Mouse (Mus musculus) neural tube, postnatal 0 days (tissue): Measurements from ENCODE around the gene Nucks1. TPM values are rescaled to one million over a fixed set of nuclear protein-coding genes. Genes with fewer than 3 reads are reported as not detected.

Experiments used
- polyA plus RNA-seq: library from polyadenylated mRNA; unstranded; fragments of >200 nt; fragmentation: Nextera tagmentation; extraction: Ambion mirVana; gene quantifications from 2 replicates; pipeline ENCODE4 v1.2.1, GENCODE M21; 2015

Gene Nucks1
- polyA plus RNA-seq: 50.6 and 51.6 TPM in 2 replicates

GRCm38 (mm10) chr1:131910001-131910648, at the start of gene Nucks1:
Gene Nucks1 (plus strand): TSS chr1:131910534.

DNA sequence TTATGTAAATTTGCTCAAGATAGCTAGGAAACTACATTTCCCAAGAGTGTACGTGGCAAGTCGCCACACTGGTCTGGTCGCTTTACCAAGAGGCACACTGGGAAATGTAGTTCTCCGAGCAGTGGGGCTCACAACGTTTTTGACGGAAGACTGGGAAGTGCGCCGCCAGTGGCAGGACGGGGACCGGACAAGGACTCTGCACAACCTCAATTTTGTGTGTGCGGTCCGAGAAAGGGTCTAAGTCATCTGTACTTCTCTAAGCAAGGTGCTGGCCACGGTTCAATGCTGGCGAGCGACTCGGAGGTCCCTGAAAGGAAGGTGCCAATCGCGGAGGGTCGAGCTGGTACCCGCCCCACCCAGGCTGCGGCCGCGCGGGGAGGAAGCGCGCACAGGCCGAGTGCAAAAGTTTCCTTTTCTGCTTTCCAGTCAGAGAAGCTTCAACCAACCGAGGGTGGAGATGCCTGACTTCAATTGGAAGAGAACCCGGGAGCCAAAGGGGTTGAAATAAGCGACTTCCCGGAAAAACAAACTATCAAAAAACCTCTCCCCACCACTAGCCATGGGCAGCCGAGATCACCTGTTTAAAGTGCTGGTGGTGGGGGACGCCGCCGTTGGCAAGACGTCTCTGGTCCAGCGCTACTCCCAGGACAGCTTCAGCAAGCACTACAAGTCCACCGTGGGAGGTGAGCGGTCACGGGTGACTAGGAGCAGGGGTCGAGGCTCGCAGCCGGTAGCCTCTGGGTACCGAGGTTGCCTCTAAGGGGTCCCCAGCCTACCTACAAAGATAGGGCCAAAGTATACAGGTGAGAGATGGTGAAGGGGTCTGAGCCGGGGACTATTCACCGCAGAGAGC, 43.0 kb upstream of the Nucks1 start, which contains the start of gene Rab29:
Gene Rab29 (plus strand): TSS at position 132 of the 853 bp plus-strand sequence.

DNA sequence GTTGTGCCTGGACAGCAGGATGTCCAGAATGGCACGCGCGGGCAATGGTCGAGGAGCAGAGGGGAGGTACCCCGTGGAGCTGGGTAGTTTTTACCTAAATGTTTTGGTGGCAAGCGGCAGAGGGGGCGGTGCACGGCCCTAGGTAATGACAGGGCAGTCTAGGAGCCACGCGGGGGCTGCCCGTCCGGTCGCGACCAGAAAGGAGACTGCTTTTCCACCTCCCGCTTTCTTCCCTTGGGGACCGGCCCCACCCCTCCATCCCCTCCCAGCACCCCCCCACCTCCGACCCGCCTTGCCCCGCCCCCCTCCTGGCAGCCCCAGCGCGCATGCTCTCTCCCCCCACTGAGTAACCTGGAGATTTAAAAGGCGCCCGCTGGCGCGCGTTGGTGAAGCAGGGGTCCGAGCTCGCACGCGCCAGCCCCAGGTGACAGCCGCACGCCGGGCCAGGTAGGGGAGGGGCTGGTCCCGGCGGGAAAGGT, 52.3 kb downstream of the Nucks1 start, which contains the start of gene Slc45a3:
Gene Slc45a3 (plus strand): TSS at position 362 of the 479 bp plus-strand sequence.

Other genes starting within 250 kb of the Nucks1 start
- gene Rab7b, start 221.8 kb upstream of the Nucks1 start, polyA plus RNA-seq: 3.2 and 3.7 TPM in 2 replicates
- gene Slc26a9, start 166.5 kb upstream of the Nucks1 start, polyA plus RNA-seq: 0.03 and 0.06 TPM in 2 replicates
- gene Pm20d1, start 113.2 kb upstream of the Nucks1 start, polyA plus RNA-seq: 0.48 and 0.84 TPM in 2 replicates
- gene Slc41a1, start 83.0 kb upstream of the Nucks1 start, polyA plus RNA-seq: 20.5 and 21.5 TPM in 2 replicates
- 11.5 and 11.7 TPM in 2 replicates for gene Rab29, start 43.3 kb upstream of the Nucks1 start, polyA plus RNA-seq
- 0.59 and 0.76 TPM in 2 replicates for gene Slc45a3, start 52.4 kb downstream of the Nucks1 start, polyA plus RNA-seq
- gene Elk4, start 97.1 kb downstream of the Nucks1 start, polyA plus RNA-seq: 8.7 and 9.4 TPM in 2 replicates
- 11.2 and 12.0 TPM in 2 replicates for gene Mfsd4a, start 157.5 kb downstream of the Nucks1 start, polyA plus RNA-seq
- gene Cdk18, start 229.2 kb downstream of the Nucks1 start, polyA plus RNA-seq: 0.98 and 2.4 TPM in 2 replicates